Mouse (Mus musculus) G1E (cell line): ENCODE measurements at regions not wholly inside any gene's neighbourhood (a gene's known extent, or its start where the extent isn't known, plus 50 kb on each side); places are given as distances from the start of the nearest gene placed in this dataset.

Experiments
- ATAC-seq: 2 replicates; pipeline ENCODE4 v1.8.0; 2016; ENCODE audit warnings: mild to moderate bottlenecking; ENCODE audit not compliant: insufficient number of reproducible peaks, poor library complexity, low FRiP score, severe bottlenecking; ENCODE audit errors: extremely low read depth
- DNase-seq: peaks from one replicate; pipeline ENCODE4 v3.0.0; 2012; ENCODE audit warnings: low spot score
- H3K27me3 ChIP-seq: 2 replicates; pipeline ENCODE4 v1.6.1; 2012; ENCODE audit warnings: mild to moderate bottlenecking, low read length, inconsistent platforms; ENCODE audit not compliant: insufficient read depth
- H3K36me3 ChIP-seq: replicated peaks from 2 replicates; pipeline ENCODE3; 2012; ENCODE audit warnings: mild to moderate bottlenecking, inconsistent platforms
- H3K4me1 ChIP-seq: 2 replicates; pipeline ENCODE4 v1.6.1; 2012; ENCODE audit warnings: low read depth, low read length, inconsistent platforms, mixed read lengths; ENCODE audit not compliant: insufficient read depth
- H3K4me3 ChIP-seq: 2 replicates; pipeline ENCODE4 v1.5.1; 2012; ENCODE audit warnings: low read depth, mild to moderate bottlenecking, inconsistent platforms, low read length, moderate library complexity, mixed read lengths
- H3K9me3 ChIP-seq: replicated peaks from 2 replicates; pipeline ENCODE4 v1.6.1; 2012; ENCODE audit warnings: inconsistent platforms
- CTCF ChIP-seq: IDR thresholded peaks from 2 replicates; pipeline ENCODE4 v1.5.1; 2012; ENCODE audit warnings: low read depth, low read length, inconsistent platforms, mixed read lengths
- GATA1 ChIP-seq: IDR thresholded peaks from 2 replicates; pipeline ENCODE4 v1.6.1; 2012; ENCODE audit warnings: borderline replicate concordance, low read length, inconsistent platforms, mixed read lengths
- GATA2 ChIP-seq: IDR thresholded peaks from 2 replicates; pipeline ENCODE4 v1.6.1; 2012; ENCODE audit warnings: low read depth, low read length, inconsistent platforms, borderline replicate concordance
- POLR2AphosphoS5 ChIP-seq: IDR thresholded peaks from 2 replicates; pipeline ENCODE4 v1.6.1; 2012; ENCODE audit warnings: low read depth, low read length, inconsistent platforms; ENCODE audit not compliant: insufficient replicate concordance
- TAL1 ChIP-seq: conservative IDR thresholded peaks from 2 replicates; pipeline ENCODE4 v1.6.1; 2012; ENCODE audit warnings: low read depth, low read length, inconsistent platforms, mixed read lengths

DNA sequence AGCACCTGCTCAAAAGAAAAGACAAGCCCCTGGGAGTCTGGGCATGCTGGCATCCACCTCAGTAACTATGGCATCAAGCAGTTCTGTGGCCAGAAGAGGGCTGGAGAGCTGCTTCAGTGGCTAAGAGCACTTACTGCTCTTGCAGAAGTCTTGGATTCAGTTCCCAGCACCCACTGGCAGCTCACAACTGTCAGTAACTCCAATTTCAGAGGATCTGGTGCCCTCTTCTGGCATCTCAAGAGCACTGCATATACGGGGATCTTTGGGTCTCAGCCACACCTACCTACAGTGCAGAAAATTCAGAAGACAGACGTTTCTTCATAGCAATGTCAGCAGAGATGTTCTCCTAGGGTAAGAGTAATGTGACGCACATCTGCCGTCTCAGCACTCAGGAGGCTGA, 59.1 kb upstream of the Zfp423 start:
- Histone ChIP-seq H3K27me3 (no peaks in the 10 kb centered on the region), H3K4me1 (no peaks in the 10 kb centered on the region), H3K36me3 (no peaks in the 10 kb centered on the region), H3K9me3 (peaks cover 60% of the 10 kb centered on the region), H3K4me3 (no peak overlapping the region)
- DNase-seq (no peak), ATAC-seq (no peak)
- no peak for TF ChIP-seq POLR2AphosphoS5
- no peak for TF ChIP-seq TAL1
- no peak for TF ChIP-seq GATA2
- TF ChIP-seq CTCF, result no peak
- no peak for TF ChIP-seq GATA1

DNA sequence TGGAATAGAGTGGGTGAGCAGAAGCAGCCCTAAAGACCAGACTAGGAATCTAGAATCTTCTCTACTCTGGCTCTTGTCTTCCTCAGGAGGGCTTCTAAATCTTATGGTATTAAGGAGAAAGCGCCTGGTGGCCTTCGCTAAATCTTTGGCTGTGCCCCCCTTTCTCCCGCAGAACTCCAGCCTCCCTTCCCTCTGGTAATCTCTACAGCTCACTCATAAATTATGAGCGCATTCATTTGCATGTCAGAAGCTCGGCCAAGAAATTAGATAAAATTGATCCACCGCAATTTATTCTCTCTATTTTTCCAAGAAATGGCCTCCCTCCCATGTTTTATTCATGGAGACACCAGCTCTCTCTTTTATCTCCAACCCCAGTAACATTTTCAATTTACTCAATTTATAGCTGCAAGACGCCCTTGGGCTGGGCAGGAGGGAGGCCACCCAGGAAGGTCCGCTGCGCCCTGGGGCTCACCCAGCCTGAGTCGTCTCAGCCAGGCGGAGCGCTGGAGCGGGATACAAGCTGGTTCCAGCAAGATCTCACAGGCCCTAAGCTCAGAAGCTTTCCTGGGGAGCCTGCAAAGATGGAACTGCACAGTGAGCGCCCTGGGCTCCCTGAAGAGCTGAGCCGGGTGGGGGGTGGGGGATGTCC, 52.9 kb upstream of the Zfp423 start:
- Histone ChIP-seq H3K4me1 (no peaks in the 10 kb centered on the region), H3K4me3 (no peak overlapping the region), H3K9me3 (peaks cover 57% of the 10 kb centered on the region), H3K36me3 (no peaks in the 10 kb centered on the region), H3K27me3 (no peaks in the 10 kb centered on the region)
- no peak for TF ChIP-seq TAL1
- no peak for TF ChIP-seq POLR2AphosphoS5
- TF ChIP-seq CTCF, result no peak
- no peak for TF ChIP-seq GATA1
- TF ChIP-seq GATA2, result no peak
- no peak for ATAC-seq
- no peak for DNase-seq

DNA sequence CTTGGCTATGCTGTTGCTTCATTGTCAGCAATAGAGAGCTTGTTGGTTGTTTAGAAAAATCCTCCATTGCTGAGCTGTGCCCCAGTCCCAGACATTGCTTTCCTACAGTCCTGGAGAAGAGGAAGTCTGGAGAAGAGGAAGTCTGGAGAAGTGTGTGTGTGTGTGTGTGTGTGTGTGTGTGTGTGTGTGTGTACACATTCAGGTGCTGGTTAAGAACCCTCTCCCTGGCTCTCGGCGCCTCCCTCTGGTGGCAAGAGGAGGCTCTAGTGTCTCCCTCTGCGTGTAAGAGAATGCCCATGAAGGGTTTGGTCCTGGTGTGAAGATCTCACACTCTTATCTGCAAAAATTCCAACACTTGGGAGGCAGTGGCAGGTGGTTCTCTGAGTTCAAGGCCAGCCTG, 51.2 kb upstream of the Zfp423 start:
- Histone ChIP-seq H3K36me3 (no peaks in the 10 kb centered on the region), H3K27me3 (no peaks in the 10 kb centered on the region; the same call in 1 of the 2 replicates), H3K9me3 (peaks cover 58% of the 10 kb centered on the region), H3K4me3 (no peak overlapping the region), H3K4me1 (no peaks in the 10 kb centered on the region)
- DNase-seq (no peak), ATAC-seq (no peak)
- no peak for TF ChIP-seq CTCF
- no peak for TF ChIP-seq GATA1
- TF ChIP-seq POLR2AphosphoS5, result no peak
- no peak for TF ChIP-seq TAL1
- no peak for TF ChIP-seq GATA2

DNA sequence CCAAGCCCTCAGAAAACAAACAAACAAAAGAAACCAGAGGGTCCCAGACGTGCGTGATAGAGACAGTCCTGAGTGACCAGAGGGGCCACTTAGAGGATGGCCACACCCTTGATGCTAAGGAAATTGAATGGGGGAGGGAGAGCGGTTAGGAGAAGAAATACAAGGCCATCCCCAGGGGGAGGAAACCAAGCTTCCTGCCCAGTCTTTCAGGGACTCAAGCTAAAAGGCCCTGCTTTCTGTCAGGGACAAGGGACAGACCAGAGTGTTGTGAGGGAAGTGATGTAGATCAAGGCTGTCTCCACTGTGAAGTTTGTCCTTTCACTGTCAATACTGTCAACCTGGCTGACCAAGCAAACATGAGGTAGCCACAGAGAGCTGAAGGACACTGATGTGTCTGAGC, 50.5 kb upstream of the Zfp423 start:
- TF ChIP-seq POLR2AphosphoS5 (no peak), GATA1 (no peak), TAL1 (no peak), GATA2 (no peak), CTCF (no peak)
- Histone ChIP-seq H3K36me3 (no peaks in the 10 kb centered on the region), H3K27me3 (no peaks in the 10 kb centered on the region; the same call in 1 of the 2 replicates), H3K4me1 (no peaks in the 10 kb centered on the region), H3K4me3 (no peak overlapping the region), H3K9me3 (peaks cover 58% of the 10 kb centered on the region)
- no peak for DNase-seq
- no peak for ATAC-seq
